Mouse (Mus musculus): ENCODE results near the gene Ttf2. TPM values are rescaled to one million over a fixed set of nuclear protein-coding genes. Genes with fewer than 3 reads are reported as not detected.
A peak's percentile ranks its signal among the peaks of the same experiment; 100 is the strongest.

Gene Ttf2
- polyA plus RNA-seq, 1 experiment from 2014 or later, result 27.2 TPM

- DNase-seq (ENCODE audit: low spot score) (no peak), ATAC-seq (ENCODE audit: insufficient number of reproducible peaks, low FRiP score, low TSS enrichment, low read depth) (peak; percentile 15; the same call in 1 of the 2 replicates)
- 0 out of 2 replicates have a peak overlapping the region, but pooled peaks have one; percentile 30 for H3K27ac ChIP-seq (replicated peaks; ENCODE audit: low read depth, low read length)
- no peak overlapping the region for H3K4me3 ChIP-seq (ENCODE audit: low read depth, low read length)
- no peaks in the 10 kb centered on the region for H3K27me3 ChIP-seq (ENCODE audit: control insufficient read depth, insufficient read depth, low read length)
- no peaks in the 10 kb centered on the region for H3K4me1 ChIP-seq (ENCODE audit: control insufficient read depth, insufficient read depth, low read length)
- H3K9me3 ChIP-seq (ENCODE audit: control insufficient read depth, low read length), result no peaks in the 10 kb centered on the region
- no peak overlapping the region for H3K4me2 ChIP-seq (ENCODE audit: low read depth, severe bottlenecking)
- WGBS, result 70% methylated on average over 7 of the region's 7 CpGs
- no peaks in the 10 kb centered on the region for H3K36me3 ChIP-seq (ENCODE audit: control insufficient read depth, insufficient read depth, low read length)
- no peak overlapping the region for H3K9ac ChIP-seq (ENCODE audit: low read length)
These were observed 57.8 kb downstream of the Ttf2 start for GRCm38 (mm10) chr3:100911498-100912213.

- H3K4me1 ChIP-seq (ENCODE audit: control insufficient read depth, insufficient read depth, low read length), result no peaks in the 10 kb centered on the region
- 64% methylated on average over 9 of the region's 9 CpGs for WGBS
- ATAC-seq (ENCODE audit: insufficient number of reproducible peaks, low FRiP score, low TSS enrichment, low read depth) (no peak), DNase-seq (ENCODE audit: low spot score) (no peak)
- no peak overlapping the region for H3K4me2 ChIP-seq (ENCODE audit: low read depth, severe bottlenecking)
- H3K4me3 ChIP-seq (ENCODE audit: low read depth, low read length), result no peak overlapping the region
- H3K27ac ChIP-seq (replicated peaks; ENCODE audit: low read depth, low read length), result no peak overlapping the region
- H3K27me3 ChIP-seq (ENCODE audit: control insufficient read depth, insufficient read depth, low read length), result no peaks in the 10 kb centered on the region
- H3K9me3 ChIP-seq (ENCODE audit: control insufficient read depth, low read length), result no peaks in the 10 kb centered on the region
- H3K36me3 ChIP-seq (ENCODE audit: control insufficient read depth, insufficient read depth, low read length), result no peaks in the 10 kb centered on the region
- H3K9ac ChIP-seq (ENCODE audit: low read length), result no peak overlapping the region
These were observed 58.4 kb downstream of the Ttf2 start for GRCm38 (mm10) chr3:100911026-100911425.

GRCm38 (mm10) chr3:100910621-100911020, 58.8 kb downstream of the Ttf2 start:
- Histone ChIP-seq H3K36me3 (ENCODE audit: control insufficient read depth, insufficient read depth, low read length) (no peaks in the 10 kb centered on the region), H3K9ac (ENCODE audit: low read length) (no peak overlapping the region), H3K27ac (replicated peaks; ENCODE audit: low read depth, low read length) (no peak overlapping the region), H3K4me2 (ENCODE audit: low read depth, severe bottlenecking) (no peak overlapping the region), H3K27me3 (ENCODE audit: control insufficient read depth, insufficient read depth, low read length) (no peaks in the 10 kb centered on the region), H3K4me1 (ENCODE audit: control insufficient read depth, insufficient read depth, low read length) (no peaks in the 10 kb centered on the region), H3K9me3 (ENCODE audit: control insufficient read depth, low read length) (no peaks in the 10 kb centered on the region), H3K4me3 (ENCODE audit: low read depth, low read length) (no peak overlapping the region)
- DNase-seq (ENCODE audit: low spot score) (no peak), ATAC-seq (ENCODE audit: insufficient number of reproducible peaks, low FRiP score, low TSS enrichment, low read depth) (no peak)
- WGBS, result 57% methylated on average over 5 of the region's 5 CpGs

GRCm38 (mm10) chr3:100908594-100908993, 60.9 kb downstream of the Ttf2 start:
- no peak overlapping the region for H3K4me3 ChIP-seq (ENCODE audit: low read depth, low read length)
- no peaks in the 10 kb centered on the region for H3K27me3 ChIP-seq (ENCODE audit: control insufficient read depth, insufficient read depth, low read length)
- H3K4me2 ChIP-seq (ENCODE audit: low read depth, severe bottlenecking), result no peak overlapping the region
- H3K4me1 ChIP-seq (ENCODE audit: control insufficient read depth, insufficient read depth, low read length), result no peaks in the 10 kb centered on the region
- no peak for DNase-seq (ENCODE audit: low spot score)
- WGBS, result 56% methylated on average over 6 of the region's 6 CpGs
- H3K36me3 ChIP-seq (ENCODE audit: control insufficient read depth, insufficient read depth, low read length), result no peaks in the 10 kb centered on the region
- no peaks in the 10 kb centered on the region for H3K9me3 ChIP-seq (ENCODE audit: control insufficient read depth, low read length)
- H3K9ac ChIP-seq (ENCODE audit: low read length), result no peak overlapping the region
- no peak overlapping the region for H3K27ac ChIP-seq (replicated peaks; ENCODE audit: low read depth, low read length)
- peak; percentile 74; the same call in 1 of the 2 replicates for ATAC-seq (ENCODE audit: insufficient number of reproducible peaks, low FRiP score, low TSS enrichment, low read depth)

DNA sequence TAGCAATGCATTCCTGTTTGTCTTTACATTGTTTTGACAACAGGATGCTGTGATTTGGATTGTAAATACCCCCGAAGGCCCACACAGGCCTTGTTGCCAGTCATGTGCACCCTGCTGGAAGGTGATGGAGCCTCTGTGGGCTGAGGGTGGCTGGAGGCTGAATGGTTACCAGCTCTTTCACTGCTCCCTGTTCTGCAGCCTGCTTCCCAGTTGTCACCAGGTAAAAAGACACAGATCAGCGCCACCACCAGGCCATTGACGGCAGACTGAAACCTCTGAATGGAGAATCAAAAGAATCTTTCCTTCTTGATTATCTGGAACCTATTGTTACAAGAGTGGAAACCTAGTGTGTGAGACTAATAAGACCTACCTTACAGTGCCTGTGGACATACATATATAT, 62.5 kb downstream of the Ttf2 start:
- ATAC-seq (ENCODE audit: insufficient number of reproducible peaks, low FRiP score, low TSS enrichment, low read depth), result no peak
- no peaks in the 10 kb centered on the region for H3K27me3 ChIP-seq (ENCODE audit: control insufficient read depth, insufficient read depth, low read length)
- DNase-seq (ENCODE audit: low spot score), result no peak
- H3K9ac ChIP-seq (ENCODE audit: low read length), result no peak overlapping the region
- no peak overlapping the region for H3K4me2 ChIP-seq (ENCODE audit: low read depth, severe bottlenecking)
- H3K4me1 ChIP-seq (ENCODE audit: control insufficient read depth, insufficient read depth, low read length), result no peaks in the 10 kb centered on the region
- 33% methylated on average over 3 of the region's 3 CpGs for WGBS
- H3K9me3 ChIP-seq (ENCODE audit: control insufficient read depth, low read length), result no peaks in the 10 kb centered on the region
- H3K36me3 ChIP-seq (ENCODE audit: control insufficient read depth, insufficient read depth, low read length), result no peaks in the 10 kb centered on the region
- no peak overlapping the region for H3K4me3 ChIP-seq (ENCODE audit: low read depth, low read length)
- H3K27ac ChIP-seq (replicated peaks; ENCODE audit: low read depth, low read length), result no peak overlapping the region

GRCm38 (mm10) chr3:100906128-100906527, 63.3 kb downstream of the Ttf2 start:
- Histone ChIP-seq H3K4me3 (ENCODE audit: low read depth, low read length) (no peak overlapping the region), H3K4me2 (ENCODE audit: low read depth, severe bottlenecking) (no peak overlapping the region), H3K27me3 (ENCODE audit: control insufficient read depth, insufficient read depth, low read length) (no peaks in the 10 kb centered on the region), H3K36me3 (ENCODE audit: control insufficient read depth, insufficient read depth, low read length) (no peaks in the 10 kb centered on the region), H3K4me1 (ENCODE audit: control insufficient read depth, insufficient read depth, low read length) (no peaks in the 10 kb centered on the region), H3K9ac (ENCODE audit: low read length) (no peak overlapping the region), H3K27ac (replicated peaks; ENCODE audit: low read depth, low read length) (no peak overlapping the region), H3K9me3 (ENCODE audit: control insufficient read depth, low read length) (no peaks in the 10 kb centered on the region)
- ATAC-seq (ENCODE audit: insufficient number of reproducible peaks, low FRiP score, low TSS enrichment, low read depth) (no peak), DNase-seq (ENCODE audit: low spot score) (no peak)
- WGBS, result 72% methylated on average over 6 of the region's 6 CpGs

DNA sequence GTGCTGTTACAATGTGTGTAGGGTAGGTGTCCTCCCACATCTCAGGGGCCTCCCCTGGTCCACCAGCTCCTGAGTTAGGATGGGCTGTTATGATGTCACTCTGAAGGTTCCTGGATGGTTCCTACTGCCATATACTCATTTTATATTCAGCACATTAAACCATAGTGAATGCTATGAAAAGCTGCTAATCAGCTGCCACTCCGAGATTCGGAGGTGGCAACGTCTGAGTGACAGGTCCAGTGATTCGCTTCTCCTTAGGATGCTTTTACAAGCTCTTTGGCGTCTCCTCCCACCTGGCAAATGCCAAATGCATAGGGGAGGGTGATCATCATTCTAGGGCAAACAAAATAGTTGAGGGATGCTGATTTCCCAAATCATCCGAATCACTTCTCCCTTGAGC, 74.0 kb downstream of the Ttf2 start:
- Histone ChIP-seq H3K9me3 (ENCODE audit: control insufficient read depth, low read length) (no peaks in the 10 kb centered on the region), H3K36me3 (ENCODE audit: control insufficient read depth, insufficient read depth, low read length) (no peaks in the 10 kb centered on the region), H3K4me3 (ENCODE audit: low read depth, low read length) (no peak overlapping the region), H3K4me2 (ENCODE audit: low read depth, severe bottlenecking) (no peak overlapping the region), H3K4me1 (ENCODE audit: control insufficient read depth, insufficient read depth, low read length) (0 out of 2 replicates have a peak, but pooled peaks cover 2% of the 10 kb centered on the region), H3K9ac (ENCODE audit: low read length) (no peak overlapping the region), H3K27me3 (ENCODE audit: control insufficient read depth, insufficient read depth, low read length) (no peaks in the 10 kb centered on the region), H3K27ac (replicated peaks; ENCODE audit: low read depth, low read length) (no peak overlapping the region)
- DNase-seq (ENCODE audit: low spot score), result no peak
- WGBS, result 80% methylated on average over 6 of the region's 6 CpGs
- ATAC-seq (ENCODE audit: insufficient number of reproducible peaks, low FRiP score, low TSS enrichment, low read depth), result no peak

DNA sequence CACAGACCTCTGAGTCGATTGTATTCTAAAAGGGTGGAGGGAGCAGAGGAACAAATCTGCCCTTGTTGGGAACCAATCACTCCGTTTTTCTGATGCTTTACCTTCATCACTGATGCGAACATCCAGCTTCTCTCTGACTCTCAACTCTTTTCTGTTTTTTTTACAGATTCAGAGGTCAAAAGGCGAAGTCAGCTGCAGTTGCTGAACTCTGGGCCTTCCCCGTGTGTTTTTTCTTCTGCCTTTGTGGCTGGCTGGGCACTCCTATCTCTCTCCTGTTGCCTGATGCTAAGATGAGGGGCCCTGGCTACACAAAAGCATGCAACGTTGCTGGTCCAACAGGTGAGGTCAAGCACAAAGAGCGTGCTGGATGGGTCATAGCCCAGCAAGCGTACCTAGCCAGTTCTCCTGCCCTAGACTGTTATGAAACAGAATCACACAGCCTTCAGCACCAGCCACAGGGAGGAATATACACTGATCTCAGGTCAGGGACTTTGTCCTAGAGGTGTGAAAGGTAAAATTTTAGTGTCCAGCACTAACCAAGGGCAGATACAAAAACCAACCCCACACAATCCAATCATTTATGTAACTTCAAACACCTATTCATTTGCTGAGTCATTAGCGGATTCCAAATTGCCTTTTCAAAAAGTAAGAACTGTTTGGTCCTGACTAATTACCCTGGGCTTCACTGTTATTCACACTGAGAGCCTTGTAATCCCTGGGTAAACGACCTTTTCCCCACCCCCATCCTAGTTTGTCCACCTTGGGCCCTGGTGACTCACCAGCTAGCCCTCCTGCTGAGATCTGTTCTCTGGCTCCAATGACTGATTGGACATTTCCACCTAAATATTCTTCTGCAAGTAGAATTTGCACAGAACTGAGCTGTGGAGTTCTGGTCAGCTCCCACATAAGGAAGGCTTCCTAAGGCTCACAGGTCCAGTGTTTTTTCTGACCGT, 76.8 kb downstream of the Ttf2 start:
- Histone ChIP-seq H3K4me2 (ENCODE audit: low read depth, severe bottlenecking) (no peak overlapping the region), H3K27me3 (ENCODE audit: control insufficient read depth, insufficient read depth, low read length) (no peaks in the 10 kb centered on the region), H3K36me3 (ENCODE audit: control insufficient read depth, insufficient read depth, low read length) (no peaks in the 10 kb centered on the region), H3K4me3 (ENCODE audit: low read depth, low read length) (no peak overlapping the region), H3K27ac (replicated peaks; ENCODE audit: low read depth, low read length) (no peak overlapping the region), H3K9ac (ENCODE audit: low read length) (no peak overlapping the region), H3K4me1 (ENCODE audit: control insufficient read depth, insufficient read depth, low read length) (0 out of 2 replicates have a peak, but pooled peaks cover 2% of the 10 kb centered on the region), H3K9me3 (ENCODE audit: control insufficient read depth, low read length) (no peaks in the 10 kb centered on the region)
- ATAC-seq (ENCODE audit: insufficient number of reproducible peaks, low FRiP score, low TSS enrichment, low read depth) (no peak), DNase-seq (ENCODE audit: low spot score) (no peak)
- WGBS, result 63% methylated on average over 11 of the region's 11 CpGs
